Mouse (Mus musculus) lung, postnatal 25 days (tissue): ENCODE data around the gene Abhd17b.
"Not testable (repeated sequence)": the region's sequence is repeated elsewhere in the genome, so short reads cannot be mapped to it uniquely, and the experiment has no call there.

ENCODE experiments used
- DNase-seq: peaks from one replicate; pipeline ENCODE4 v3.0.0; 2022; ENCODE audit warnings: low spot score

The Abhd17b gene

GRCm38 (mm10) chr19:21653172-21653981 is at the start of gene Abhd17b:
Gene Abhd17b, plus strand, starts transcription at chr19:21653185.
- DNase-seq: peak; percentile 41

DNA sequence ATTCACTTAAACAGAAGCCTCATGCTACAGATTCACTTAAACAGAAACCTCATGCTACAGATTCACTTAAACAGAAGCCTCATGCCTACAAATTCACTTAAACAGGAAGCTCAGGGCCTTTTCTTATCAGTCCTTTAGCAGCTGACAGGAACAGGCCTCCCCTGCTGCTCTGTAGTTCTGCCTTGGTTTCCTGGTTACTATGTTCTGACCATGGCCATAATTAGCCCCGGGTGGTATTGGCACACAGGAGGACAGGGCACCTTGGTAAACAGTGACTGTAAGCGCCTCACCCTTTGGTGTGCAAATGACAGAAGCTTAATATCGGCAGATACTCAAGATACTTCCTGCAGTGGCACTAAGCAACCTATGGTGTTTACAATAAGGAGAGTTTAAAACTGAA is 49.1 kb upstream of the Abhd17b start:
- peak; percentile 37 for DNase-seq

- DNase-seq: no peak
These were observed 47.7 kb upstream of the Abhd17b start for GRCm38 (mm10) chr19:21605294-21605693.

- DNase-seq: no peak
These were observed 42.7 kb upstream of the Abhd17b start for GRCm38 (mm10) chr19:21610240-21610639.

DNA sequence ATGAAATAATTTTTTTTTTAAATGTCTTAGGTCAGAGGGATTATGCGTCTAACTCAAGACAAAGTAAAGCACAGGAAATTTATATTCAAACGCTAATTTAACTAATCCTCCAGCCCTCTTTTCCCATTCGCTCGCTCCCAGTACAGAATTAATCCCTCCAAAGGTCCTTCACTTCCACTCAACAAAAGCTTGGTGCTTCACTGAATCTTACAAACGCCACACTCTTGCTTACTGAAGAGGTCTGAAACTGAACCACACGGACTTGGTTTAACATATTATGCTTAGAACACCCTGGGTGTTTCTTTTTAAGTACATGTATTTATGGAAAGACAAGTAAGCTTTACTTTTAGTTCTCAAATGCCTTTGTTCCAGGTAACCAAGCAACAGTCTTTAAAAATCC is 41.7 kb upstream of the Abhd17b start:
- DNase-seq: no peak

DNA sequence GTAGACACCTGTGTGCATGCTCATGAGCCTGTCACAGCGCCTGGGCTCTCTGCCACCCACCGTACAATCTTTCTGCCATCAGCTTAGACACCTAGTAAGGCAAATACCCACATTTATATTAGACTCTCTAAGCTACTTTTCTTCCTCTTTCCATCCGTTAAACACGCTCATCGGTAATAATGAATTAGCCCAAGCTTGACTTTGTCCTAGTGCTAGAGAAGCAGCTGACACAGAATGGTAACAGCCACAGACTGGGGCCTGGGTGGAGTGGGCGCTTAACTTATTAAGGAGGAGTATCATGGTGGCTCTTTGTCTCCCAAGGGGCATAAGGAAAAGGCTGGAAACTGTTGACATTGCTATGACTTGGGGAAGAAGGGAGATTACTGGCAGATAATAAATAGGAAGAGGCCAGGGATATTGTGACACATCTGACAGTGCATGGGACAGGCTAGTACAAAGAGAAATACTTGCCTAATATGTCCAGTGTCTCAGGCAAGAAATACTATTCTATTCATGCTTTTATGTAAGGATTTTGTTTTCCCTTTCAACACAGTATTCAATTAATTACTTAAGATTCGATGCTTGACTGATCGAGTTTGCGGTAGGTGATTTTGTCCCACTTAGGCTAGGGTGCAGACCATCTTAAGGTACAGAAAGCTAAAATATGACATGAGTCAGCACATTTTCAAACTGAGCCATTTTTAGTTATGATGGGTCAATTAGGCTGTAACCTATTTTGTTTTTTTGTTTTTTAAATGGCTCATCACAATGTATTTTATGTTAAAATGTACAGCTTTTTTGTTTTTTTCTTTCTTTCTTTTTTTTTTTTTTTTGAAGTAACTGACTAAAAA is 41.0 kb upstream of the Abhd17b start:
- DNase-seq: no peak

DNA sequence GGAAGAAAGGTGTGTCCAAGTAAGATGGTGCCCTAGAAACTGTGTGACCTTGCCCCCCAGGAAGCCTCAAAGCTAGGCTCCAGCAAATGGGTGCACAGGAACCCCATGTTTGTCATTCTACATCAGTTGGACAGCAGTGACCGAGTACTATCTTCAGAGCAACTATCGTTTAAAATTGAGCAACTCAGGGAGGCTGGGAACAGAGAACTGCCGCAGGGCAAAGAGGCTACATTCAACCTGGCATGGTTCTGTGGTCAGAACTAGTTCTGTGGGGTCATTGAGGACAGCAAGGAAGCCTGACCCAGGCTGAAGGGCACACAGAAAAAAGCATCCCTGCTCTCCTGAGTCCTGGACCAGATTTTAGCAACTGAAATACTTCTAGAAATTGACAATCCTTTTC is 37.2 kb upstream of the Abhd17b start:
- DNase-seq: no peak

DNA sequence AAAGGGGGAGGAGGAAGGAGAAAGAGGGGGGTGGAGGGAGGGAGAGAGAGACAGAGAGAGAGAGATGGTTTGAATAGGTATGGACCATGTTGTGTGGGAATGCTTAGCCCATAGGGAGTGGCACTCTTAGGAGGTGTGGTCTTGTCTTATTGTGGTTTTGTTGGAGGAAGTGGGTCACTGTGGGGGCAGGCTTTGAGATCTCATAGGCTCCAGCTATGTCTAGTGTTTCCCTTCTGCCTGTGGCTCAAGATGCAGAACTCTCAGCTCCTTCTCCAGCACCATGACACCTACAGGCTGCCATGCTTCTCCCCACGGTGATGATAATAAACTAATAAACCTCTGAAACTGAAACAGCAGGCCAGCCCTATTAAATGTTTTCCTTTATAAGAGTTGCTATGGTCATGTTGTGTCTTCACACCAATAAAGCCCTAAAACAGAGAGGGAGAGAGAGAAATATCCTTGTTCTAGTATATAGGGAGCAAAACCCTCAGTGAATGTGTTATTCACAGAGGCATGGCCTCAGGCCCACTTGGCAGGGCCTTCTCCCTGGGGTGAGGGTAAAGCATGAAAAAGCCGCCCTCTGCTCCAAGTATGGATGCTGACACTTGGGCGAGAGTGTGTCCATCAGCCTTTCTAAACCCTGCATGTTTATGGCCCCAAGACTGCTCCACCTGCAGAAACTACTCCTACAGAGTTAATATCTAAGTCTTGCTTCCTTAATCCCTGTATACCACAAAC is 29.4 kb upstream of the Abhd17b start:
- DNase-seq: no peak

GRCm38 (mm10) chr19:21624148-21624535 is 28.8 kb upstream of the Abhd17b start:
- no peak for DNase-seq

DNA sequence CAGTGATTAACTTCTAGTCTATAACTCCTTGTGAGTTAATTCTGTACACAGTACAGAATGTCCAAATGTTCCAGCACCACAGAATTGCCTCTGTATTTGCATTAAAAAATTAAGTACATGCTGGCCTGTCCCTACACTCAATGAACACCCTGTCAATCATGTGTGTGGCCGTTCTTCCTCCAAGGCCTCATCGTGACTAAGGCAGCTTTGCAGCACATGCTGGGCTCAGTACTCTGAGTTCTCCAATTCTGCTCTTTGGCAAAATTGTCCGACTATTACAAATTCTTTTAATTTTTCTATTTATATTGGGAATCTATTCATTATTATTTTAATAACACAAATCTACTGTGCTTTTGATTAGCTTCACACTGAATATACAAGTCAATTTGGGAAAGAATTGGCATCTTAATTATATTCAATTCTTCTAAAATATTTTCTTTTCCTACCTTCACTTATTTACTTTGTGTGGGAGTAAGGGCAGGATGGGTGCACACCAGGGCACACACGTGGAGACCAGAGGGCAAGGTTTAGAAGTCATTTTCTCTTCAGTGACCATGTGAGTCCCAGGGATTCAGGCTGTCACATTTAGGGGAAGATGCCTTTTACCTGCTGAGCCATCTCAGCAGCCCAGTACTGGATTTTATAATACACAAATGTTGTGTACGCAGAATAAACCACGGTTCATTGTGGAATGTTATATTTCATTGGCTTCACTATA is 26.6 kb upstream of the Abhd17b start:
- DNase-seq: no peak

DNA sequence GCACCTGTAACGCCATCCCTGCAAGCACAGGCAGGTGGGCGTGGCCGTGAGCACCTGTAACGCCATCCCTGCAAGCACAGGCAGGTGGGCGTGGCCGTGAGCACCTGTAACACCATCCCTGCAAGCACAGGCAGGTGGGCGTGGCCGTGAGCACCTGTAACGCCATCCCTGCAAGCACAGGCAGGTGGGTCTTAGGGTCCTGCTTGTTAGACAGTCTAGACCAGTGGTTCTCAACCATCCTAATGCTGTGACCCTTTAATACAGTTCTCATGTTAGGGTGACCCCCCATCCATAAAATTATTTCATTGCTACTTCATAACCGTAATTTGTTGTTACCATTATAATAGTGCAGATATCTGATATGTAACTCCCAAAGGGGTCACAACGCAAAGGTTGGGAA is 24.5 kb upstream of the Abhd17b start:
- not testable (repeated sequence) for DNase-seq

GRCm38 (mm10) chr19:21629030-21629429 is 24.0 kb upstream of the Abhd17b start:
- no peak for DNase-seq

DNA sequence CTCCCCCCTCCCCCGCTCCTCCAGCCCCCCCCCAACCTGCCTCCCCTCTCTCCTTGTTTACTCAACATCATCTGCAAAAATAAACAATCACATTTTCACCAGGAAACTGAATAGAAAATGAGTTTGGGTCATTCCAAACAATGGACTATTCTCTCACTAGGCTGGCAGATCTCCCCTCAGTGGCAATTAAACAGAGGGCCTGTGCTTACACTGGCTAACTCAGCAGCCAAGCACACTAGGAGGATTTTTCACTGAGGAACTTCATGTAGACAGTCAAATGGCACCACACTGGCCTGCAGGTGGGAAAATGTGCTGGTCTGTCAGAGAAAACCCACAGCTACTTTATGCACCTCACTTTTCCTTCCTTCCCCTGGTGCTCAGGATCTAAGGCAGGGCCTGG is 23.5 kb upstream of the Abhd17b start:
- DNase-seq: no peak

DNA sequence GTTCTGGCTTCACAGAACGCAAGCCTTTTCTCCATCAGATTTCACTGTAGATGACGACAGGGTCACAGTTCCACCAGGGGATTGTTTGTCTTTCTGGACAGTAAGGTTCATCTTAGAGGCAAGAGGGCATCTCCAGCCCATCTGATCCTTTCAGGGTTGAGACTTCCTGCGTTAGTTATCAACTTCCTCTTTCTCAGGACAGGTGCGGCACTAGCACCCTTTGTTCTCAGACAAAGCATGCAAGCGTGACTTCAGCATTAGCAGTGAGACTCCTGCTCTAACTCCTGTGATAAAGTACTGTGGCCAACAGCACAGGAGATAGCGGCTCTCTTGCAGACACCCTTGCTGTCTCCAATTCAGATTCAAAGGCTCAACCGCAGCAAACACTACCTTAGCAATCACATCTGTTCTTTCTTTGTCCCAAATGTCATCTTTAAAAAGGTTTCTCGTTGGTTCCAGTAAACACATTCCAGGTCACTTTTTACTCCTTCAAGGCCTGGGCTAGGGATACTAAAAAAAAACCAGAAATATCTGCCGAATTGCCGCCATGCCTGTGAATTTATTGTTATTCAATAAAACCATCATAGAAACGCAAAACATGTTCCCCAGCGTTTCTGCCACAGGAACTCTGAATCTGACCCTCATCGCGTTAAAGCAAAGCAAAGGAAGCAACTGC is 22.2 kb upstream of the Abhd17b start:
- peak; percentile 54 for DNase-seq

GRCm38 (mm10) chr19:21635406-21635805 is 17.6 kb upstream of the Abhd17b start:
- no peak for DNase-seq

- peak; percentile 66 for DNase-seq
These were observed 16.1 kb upstream of the Abhd17b start for GRCm38 (mm10) chr19:21636907-21637306.

- DNase-seq: peak; percentile 43
These were observed 15.3 kb upstream of the Abhd17b start for GRCm38 (mm10) chr19:21637672-21638071.

- no peak for DNase-seq
These were observed 9.1 kb upstream of the Abhd17b start for GRCm38 (mm10) chr19:21643935-21644334.

GRCm38 (mm10) chr19:21645301-21645700 is 7.7 kb upstream of the Abhd17b start:
- DNase-seq: no peak

DNA sequence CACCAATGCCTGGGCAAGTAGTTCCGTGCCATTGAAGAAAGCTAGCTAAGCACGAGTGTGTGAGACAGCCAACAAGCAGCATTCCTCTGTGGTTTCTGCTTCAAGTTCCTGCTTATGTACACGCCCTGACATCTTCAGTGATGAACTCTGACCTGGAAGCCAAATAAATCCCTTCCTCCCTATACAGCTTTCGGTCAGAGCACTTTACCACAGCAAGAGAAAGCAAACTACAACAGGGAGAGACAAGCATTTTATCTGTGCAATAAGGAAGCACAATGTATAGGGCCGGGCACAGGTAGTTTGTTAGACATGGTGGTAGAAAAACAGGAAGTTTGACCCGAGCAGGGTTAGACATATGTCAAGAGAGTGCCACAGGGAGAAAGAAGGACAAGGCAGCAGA is 6.8 kb upstream of the Abhd17b start:
- peak; percentile 45 for DNase-seq

DNA sequence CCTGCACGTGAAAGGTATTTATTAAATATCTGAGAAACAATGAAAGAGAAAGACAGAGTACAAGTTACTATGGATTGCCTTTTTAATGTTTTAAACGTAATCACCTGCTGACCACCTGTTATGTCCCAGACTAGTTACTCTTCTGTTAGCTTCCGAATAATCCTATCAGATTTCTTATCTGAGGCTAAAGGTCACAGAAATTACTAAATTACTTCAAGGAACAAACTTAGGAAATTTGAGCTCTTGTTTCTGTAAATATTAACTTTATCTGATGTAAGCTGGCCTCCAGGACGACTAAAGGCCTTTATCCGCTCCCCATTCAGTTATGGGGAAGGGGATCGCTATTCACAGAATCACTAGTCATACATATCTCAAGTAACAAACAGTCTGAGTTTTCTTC is 1.3 kb upstream of the Abhd17b start:
- no peak for DNase-seq
